Mouse (Mus musculus): ENCODE measurements around the gene Smarcad1. TPM values are rescaled to one million over a fixed set of nuclear protein-coding genes. Genes with fewer than 3 reads are reported as not detected.
A peak's percentile ranks its signal among the peaks of the same experiment; 100 is the strongest.
"Not testable (repeated sequence)": the region's sequence is repeated elsewhere in the genome, so short reads cannot be mapped to it uniquely, and the experiment has no call there.

Smarcad1 gene
- polyA plus RNA-seq, 1 experiment from 2014 or later = 124 TPM

GRCm38 (mm10) chr6:65025130-65025529 is 17.3 kb upstream of the Smarcad1 start:
- Histone ChIP-seq H3K4me1 (no peaks in the 10 kb centered on the region), H3K9me3 (no peaks in the 10 kb centered on the region), H3K27ac (no peak overlapping the region), H3K36me3 (replicated peaks) (no peaks in the 10 kb centered on the region), H3K4me3 (no peak overlapping the region), H3K27me3 (ENCODE audit: poor library complexity, severe bottlenecking) (no peaks in the 10 kb centered on the region)
- 92% methylated on average over 4 of the region's 4 CpGs for WGBS
- no peak for DNase-seq (ENCODE audit: extremely low spot score, low spot score)

GRCm38 (mm10) chr6:65034661-65035060 is 7.7 kb upstream of the Smarcad1 start:
- DNase-seq (ENCODE audit: extremely low spot score, low spot score) = no peak
- H3K27ac ChIP-seq = no peak overlapping the region
- H3K27me3 ChIP-seq (ENCODE audit: poor library complexity, severe bottlenecking) = no peaks in the 10 kb centered on the region
- H3K36me3 ChIP-seq (replicated peaks) = no peaks in the 10 kb centered on the region
- H3K4me1 ChIP-seq = no peaks in the 10 kb centered on the region
- no peak overlapping the region for H3K4me3 ChIP-seq
- H3K9me3 ChIP-seq = no peaks in the 10 kb centered on the region
- 92% methylated on average over 2 of the region's 2 CpGs for WGBS

- H3K27ac ChIP-seq = no peak overlapping the region
- H3K9me3 ChIP-seq = no peaks in the 10 kb centered on the region
- H3K36me3 ChIP-seq (replicated peaks) = no peaks in the 10 kb centered on the region
- no peaks in the 10 kb centered on the region for H3K27me3 ChIP-seq (ENCODE audit: poor library complexity, severe bottlenecking)
- H3K4me3 ChIP-seq = no peak overlapping the region
- 88% methylated on average over 2 of the region's 2 CpGs for WGBS
- H3K4me1 ChIP-seq = no peaks in the 10 kb centered on the region
- no peak for DNase-seq (ENCODE audit: extremely low spot score, low spot score)
These were observed 6.9 kb upstream of the Smarcad1 start for GRCm38 (mm10) chr6:65035469-65035868.

GRCm38 (mm10) chr6:65041932-65042331 is 451 bp upstream of the Smarcad1 start:
- H3K27me3 ChIP-seq (ENCODE audit: poor library complexity, severe bottlenecking) = no peaks in the 10 kb centered on the region
- H3K4me1 ChIP-seq = peaks cover 12% of the 10 kb centered on the region
- H3K9me3 ChIP-seq = no peaks in the 10 kb centered on the region; the same call in 1 of the 2 replicates
- H3K36me3 ChIP-seq (replicated peaks) = peaks cover 33% of the 10 kb centered on the region
- no peak for DNase-seq (ENCODE audit: extremely low spot score, low spot score)
- 42% methylated on average over 10 of the region's 10 CpGs for WGBS
- peak overlapping the region; percentile 100 for H3K27ac ChIP-seq
- peak overlapping the region; percentile 89 for H3K4me3 ChIP-seq

- Histone ChIP-seq H3K27me3 (ENCODE audit: poor library complexity, severe bottlenecking) (no peaks in the 10 kb centered on the region), H3K4me3 (peak overlapping the region; percentile 89), H3K4me1 (peaks cover 12% of the 10 kb centered on the region), H3K36me3 (replicated peaks) (peaks cover 45% of the 10 kb centered on the region), H3K9me3 (no peaks in the 10 kb centered on the region; the same call in 1 of the 2 replicates), H3K27ac (peak overlapping the region; percentile 100)
- 15% methylated on average over 7 of the region's 7 CpGs for WGBS
- DNase-seq (ENCODE audit: extremely low spot score, low spot score) = peak; percentile 20
These were observed 858 bp downstream of the Smarcad1 start for GRCm38 (mm10) chr6:65043241-65043640.

GRCm38 (mm10) chr6:65049100-65049499 is 6.7 kb downstream of the Smarcad1 start:
- no peak for DNase-seq (ENCODE audit: extremely low spot score, low spot score)
- H3K4me3 ChIP-seq = no peak overlapping the region
- H3K27ac ChIP-seq = no peak overlapping the region
- H3K36me3 ChIP-seq (replicated peaks) = peaks cover 98% of the 10 kb centered on the region
- H3K27me3 ChIP-seq (ENCODE audit: poor library complexity, severe bottlenecking) = no peaks in the 10 kb centered on the region
- no peaks in the 10 kb centered on the region; the same call in 1 of the 2 replicates for H3K9me3 ChIP-seq
- peaks cover under 1% of the 10 kb centered on the region for H3K4me1 ChIP-seq
- 97% methylated on average over 4 of the region's 4 CpGs for WGBS

GRCm38 (mm10) chr6:65056620-65057019 is 14.2 kb downstream of the Smarcad1 start:
- Histone ChIP-seq H3K27me3 (ENCODE audit: poor library complexity, severe bottlenecking) (no peaks in the 10 kb centered on the region), H3K36me3 (replicated peaks) (peaks cover 100% of the 10 kb centered on the region), H3K4me1 (no peaks in the 10 kb centered on the region), H3K27ac (no peak overlapping the region), H3K4me3 (no peak overlapping the region), H3K9me3 (no peaks in the 10 kb centered on the region)
- 97% methylated on average over 5 of the region's 5 CpGs for WGBS
- DNase-seq (ENCODE audit: extremely low spot score, low spot score) = no peak

GRCm38 (mm10) chr6:65057137-65057536 is 14.8 kb downstream of the Smarcad1 start:
- H3K27me3 ChIP-seq (ENCODE audit: poor library complexity, severe bottlenecking); H3K4me3 ChIP-seq; H3K9me3 ChIP-seq; H3K27ac ChIP-seq; H3K4me1 ChIP-seq; DNase-seq (ENCODE audit: extremely low spot score, low spot score): not testable (repeated sequence)
- H3K36me3 ChIP-seq (replicated peaks) = peaks cover 100% of the 10 kb centered on the region
- WGBS = 86% methylated on average over 4 of the region's 4 CpGs

- Histone ChIP-seq H3K27me3 (ENCODE audit: poor library complexity, severe bottlenecking) (no peaks in the 10 kb centered on the region), H3K4me1 (no peaks in the 10 kb centered on the region), H3K4me3 (no peak overlapping the region), H3K27ac (no peak overlapping the region), H3K36me3 (replicated peaks) (peaks cover 100% of the 10 kb centered on the region), H3K9me3 (no peaks in the 10 kb centered on the region)
- DNase-seq (ENCODE audit: extremely low spot score, low spot score) = no peak
- WGBS = 75% methylated on average over 1 of the region's 1 CpGs
These were observed 18.7 kb downstream of the Smarcad1 start for GRCm38 (mm10) chr6:65061049-65061448.

- no peaks in the 10 kb centered on the region for H3K9me3 ChIP-seq
- no peak overlapping the region for H3K4me3 ChIP-seq
- WGBS = 91% methylated on average over 2 of the region's 2 CpGs
- no peak for DNase-seq (ENCODE audit: extremely low spot score, low spot score)
- H3K4me1 ChIP-seq = no peaks in the 10 kb centered on the region
- no peaks in the 10 kb centered on the region for H3K27me3 ChIP-seq (ENCODE audit: poor library complexity, severe bottlenecking)
- H3K36me3 ChIP-seq (replicated peaks) = peaks cover 86% of the 10 kb centered on the region
- H3K27ac ChIP-seq = no peak overlapping the region
These were observed 32.8 kb downstream of the Smarcad1 start for GRCm38 (mm10) chr6:65075201-65075600.

- no peak for DNase-seq (ENCODE audit: extremely low spot score, low spot score)
- H3K36me3 ChIP-seq (replicated peaks) = peaks cover 85% of the 10 kb centered on the region
- no peaks in the 10 kb centered on the region for H3K27me3 ChIP-seq (ENCODE audit: poor library complexity, severe bottlenecking)
- H3K27ac ChIP-seq = no peak overlapping the region
- H3K4me3 ChIP-seq = no peak overlapping the region
- H3K4me1 ChIP-seq = no peaks in the 10 kb centered on the region
- WGBS = 96% methylated on average over 1 of the region's 1 CpGs
- H3K9me3 ChIP-seq = no peaks in the 10 kb centered on the region
These were observed 36.8 kb downstream of the Smarcad1 start for GRCm38 (mm10) chr6:65079139-65079538.

GRCm38 (mm10) chr6:65114902-65115301 is 72.5 kb downstream of the Smarcad1 start:
- WGBS = 91% methylated on average over 2 of the region's 2 CpGs
- H3K4me3 ChIP-seq = no peak overlapping the region
- H3K9me3 ChIP-seq = no peaks in the 10 kb centered on the region
- H3K27ac ChIP-seq = no peak overlapping the region
- H3K4me1 ChIP-seq = no peaks in the 10 kb centered on the region
- peaks cover 96% of the 10 kb centered on the region for H3K36me3 ChIP-seq (replicated peaks)
- no peaks in the 10 kb centered on the region for H3K27me3 ChIP-seq (ENCODE audit: poor library complexity, severe bottlenecking)
- DNase-seq (ENCODE audit: extremely low spot score, low spot score) = no peak

GRCm38 (mm10) chr6:65117540-65117939 is 75.2 kb downstream of the Smarcad1 start:
- H3K27me3 ChIP-seq (ENCODE audit: poor library complexity, severe bottlenecking) = no peaks in the 10 kb centered on the region
- 91% methylated on average over 1 of the region's 1 CpGs for WGBS
- DNase-seq (ENCODE audit: extremely low spot score, low spot score) = no peak
- H3K27ac ChIP-seq = no peak overlapping the region
- no peaks in the 10 kb centered on the region for H3K4me1 ChIP-seq
- no peaks in the 10 kb centered on the region for H3K9me3 ChIP-seq
- H3K4me3 ChIP-seq = no peak overlapping the region
- peaks cover 81% of the 10 kb centered on the region for H3K36me3 ChIP-seq (replicated peaks)

All from forebrain, embryonic 10.5 days (tissue).